Mouse (Mus musculus) heart, embryonic 11.5 days (tissue): Measurements from ENCODE around the gene Slc24a4. TPM values are rescaled to one million over a fixed set of nuclear protein-coding genes. Genes with fewer than 3 reads are reported as not detected.
"Not testable (repeated sequence)": the region's sequence is repeated elsewhere in the genome, so short reads cannot be mapped to it uniquely, and the experiment has no call there.

ENCODE experiments used
- ATAC-seq: fragments of 200-750 bp; cut with Nextera tagmentation; replicated peaks from 2 replicates; pipeline ENCODE4 v1.8.0; 2017; ENCODE audit warnings: moderate library complexity; ENCODE audit not compliant: insufficient number of reproducible peaks, low FRiP score, low TSS enrichment
- H3K27ac ChIP-seq: fragments of 300-500 bp; sonication (generic); 2 replicates; pipeline ENCODE4 v1.5.1; 2014; ENCODE audit warnings: mild to moderate bottlenecking, low read depth, low read length
- H3K27me3 ChIP-seq: fragments of 300-500 bp; sonication (generic); 2 replicates; pipeline ENCODE4 v1.6.1; 2014; ENCODE audit warnings: mild to moderate bottlenecking, low read length, mixed read lengths; ENCODE audit not compliant: control insufficient read depth, insufficient read depth
- H3K36me3 ChIP-seq: fragments of 300-500 bp; sonication (generic); 2 replicates; pipeline ENCODE4 v1.6.1; 2014; ENCODE audit warnings: mild to moderate bottlenecking, low read length, moderate library complexity, mixed read lengths; ENCODE audit not compliant: control insufficient read depth, insufficient read depth
- H3K4me1 ChIP-seq: fragments of 300-500 bp; sonication (generic); 2 replicates; pipeline ENCODE4 v1.6.1; 2014; ENCODE audit warnings: low read length; ENCODE audit not compliant: control insufficient read depth, insufficient read depth
- H3K4me2 ChIP-seq: fragments of 300-500 bp; sonication (generic); 2 replicates; pipeline ENCODE4 v1.6.1; 2014; ENCODE audit warnings: mild to moderate bottlenecking, moderate library complexity
- H3K4me3 ChIP-seq: fragments of 300-500 bp; sonication (generic); 2 replicates; pipeline ENCODE4 v1.5.1; 2014; ENCODE audit warnings: low read depth, low read length
- H3K9ac ChIP-seq: fragments of 300-500 bp; sonication (generic); 2 replicates; pipeline ENCODE4 v1.6.1; 2014; ENCODE audit warnings: mild to moderate bottlenecking, low read depth, low read length, moderate library complexity
- H3K9me3 ChIP-seq: fragments of 300-500 bp; sonication (generic); replicated peaks from 2 replicates; pipeline ENCODE4 v1.6.1; 2016; ENCODE audit warnings: low read length; ENCODE audit not compliant: control insufficient read depth
- WGBS: fragments of 180-500 bp; shearing (Covaris S2); extraction: QIAGEN DNeasy Blood & Tissue Kit; methylation state at CpG from one replicate; pipeline ENCODE4 v1.1.7; 2014; ENCODE audit not compliant: insufficient replicate concordance; 5-methylcytosine and 5-hydroxymethylcytosine counted together
- polyA plus RNA-seq: library from polyadenylated mRNA; unstranded; fragments of >200 nt; fragmentation: Nextera tagmentation; extraction: Ambion mirVana; gene quantifications from 2 replicates; pipeline ENCODE4 v1.2.1, GENCODE M21; 2014

The Slc24a4 gene
- polyA plus RNA-seq, 1 experiment from 2014 or later: 1.8 TPM

DNA sequence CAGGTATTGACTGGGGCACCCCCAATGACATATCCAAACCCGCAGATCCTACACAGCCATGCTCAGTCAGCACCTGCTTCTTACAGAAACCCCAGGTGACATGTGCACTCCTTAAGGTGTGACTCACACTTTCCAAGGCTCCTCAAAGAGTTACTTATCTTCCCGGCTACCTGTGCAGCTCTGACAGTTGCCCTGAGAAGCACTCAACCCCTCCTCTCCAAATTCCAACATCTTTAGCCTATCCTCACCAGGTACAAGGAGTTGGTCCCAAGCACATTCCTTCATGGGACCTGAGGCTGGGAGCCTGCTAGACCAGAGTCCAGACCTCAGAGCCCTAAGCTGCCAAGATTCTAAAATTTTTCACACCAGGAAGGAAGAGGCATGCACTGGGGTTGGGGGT lies 134.3 kb downstream of the Slc24a4 start:
- Histone ChIP-seq H3K4me3 (no peak overlapping the region), H3K27ac (no peak overlapping the region), H3K27me3 (no peaks in the 10 kb centered on the region), H3K9ac (no peak overlapping the region), H3K36me3 (no peaks in the 10 kb centered on the region), H3K9me3 (no peaks in the 10 kb centered on the region), H3K4me2 (no peak overlapping the region), H3K4me1 (peaks cover 11% of the 10 kb centered on the region)
- WGBS: 80% methylated on average over 2 of the region's 2 CpGs
- no peak for ATAC-seq

DNA sequence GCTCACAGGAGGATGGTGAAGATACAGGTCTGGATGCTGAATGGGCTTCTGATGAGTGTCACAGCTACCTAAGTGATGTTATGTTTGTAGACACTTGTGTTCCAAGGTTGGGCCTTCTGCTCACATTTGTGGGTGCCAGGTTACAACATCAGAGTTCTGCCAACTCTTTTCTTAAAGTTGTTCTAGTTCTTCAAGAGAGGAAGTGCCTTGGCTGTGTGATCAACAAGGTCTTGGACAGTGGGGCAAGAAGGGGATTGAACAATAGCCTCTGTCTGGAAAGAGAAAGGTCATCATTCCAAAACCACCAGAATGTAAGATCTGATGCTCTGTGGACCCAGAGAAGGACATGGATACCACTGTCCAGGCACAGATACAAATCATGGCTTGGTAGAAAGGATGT lies 134.7 kb downstream of the Slc24a4 start:
- H3K9ac ChIP-seq: no peak overlapping the region
- H3K9me3 ChIP-seq: no peaks in the 10 kb centered on the region
- H3K4me3 ChIP-seq: no peak overlapping the region
- peaks cover 11% of the 10 kb centered on the region for H3K4me1 ChIP-seq
- H3K36me3 ChIP-seq: no peaks in the 10 kb centered on the region
- H3K27me3 ChIP-seq: no peaks in the 10 kb centered on the region
- no peak overlapping the region for H3K27ac ChIP-seq
- no peak for ATAC-seq
- H3K4me2 ChIP-seq: no peak overlapping the region

DNA sequence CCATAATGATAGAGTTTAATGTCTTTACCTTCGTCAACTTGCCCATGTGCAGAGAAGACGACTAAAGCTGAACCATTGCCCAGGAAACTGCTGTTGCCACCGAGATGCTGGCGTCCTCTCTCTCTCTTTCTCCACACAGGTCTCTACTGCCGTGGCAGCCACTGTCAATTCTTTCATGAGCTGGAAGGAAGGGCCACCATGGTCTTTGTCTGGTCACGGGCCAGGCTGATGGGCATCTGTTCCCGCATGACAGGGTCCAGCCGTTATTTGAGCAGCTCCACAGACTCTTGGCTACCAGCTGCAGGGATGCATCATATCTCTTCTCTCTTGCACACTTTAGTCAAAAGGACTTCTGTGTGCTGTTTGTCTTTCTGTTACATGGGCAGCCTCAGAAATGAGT lies 137.9 kb downstream of the Slc24a4 start:
- Histone ChIP-seq H3K4me2 (no peak overlapping the region), H3K27ac (no peak overlapping the region), H3K27me3 (no peaks in the 10 kb centered on the region), H3K9me3 (no peaks in the 10 kb centered on the region), H3K36me3 (no peaks in the 10 kb centered on the region), H3K4me3 (no peak overlapping the region), H3K4me1 (peaks cover 10% of the 10 kb centered on the region), H3K9ac (no peak overlapping the region)
- 81% methylated on average over 8 of the region's 8 CpGs for WGBS
- ATAC-seq: no peak

DNA sequence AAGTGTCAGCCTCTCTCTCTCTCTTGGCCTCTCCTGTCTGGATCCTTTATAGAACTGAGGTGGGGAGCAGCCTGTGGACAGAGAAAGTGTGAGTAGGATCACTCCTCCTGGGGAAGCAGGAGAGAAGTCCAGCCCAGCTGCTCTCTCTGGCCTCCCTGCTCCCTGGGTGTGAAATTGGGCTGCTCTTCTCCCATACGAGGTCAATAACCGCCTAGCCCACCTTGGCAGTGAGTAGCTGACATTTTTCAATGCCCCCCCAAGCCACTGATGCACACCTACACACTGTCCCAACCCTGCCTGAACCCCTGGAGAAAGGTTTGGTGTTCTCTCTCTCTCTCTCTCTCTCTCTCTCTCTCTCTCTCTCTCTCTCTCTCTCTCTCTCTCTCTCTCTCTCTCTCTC lies 140.6 kb downstream of the Slc24a4 start:
- Histone ChIP-seq H3K4me2 (no peak overlapping the region), H3K4me1 (no peaks in the 10 kb centered on the region), H3K9me3 (no peaks in the 10 kb centered on the region), H3K4me3 (no peak overlapping the region), H3K9ac (no peak overlapping the region), H3K27ac (no peak overlapping the region), H3K36me3 (no peaks in the 10 kb centered on the region), H3K27me3 (no peaks in the 10 kb centered on the region)
- 49% methylated on average over 2 of the region's 2 CpGs for WGBS
- ATAC-seq: no peak

DNA sequence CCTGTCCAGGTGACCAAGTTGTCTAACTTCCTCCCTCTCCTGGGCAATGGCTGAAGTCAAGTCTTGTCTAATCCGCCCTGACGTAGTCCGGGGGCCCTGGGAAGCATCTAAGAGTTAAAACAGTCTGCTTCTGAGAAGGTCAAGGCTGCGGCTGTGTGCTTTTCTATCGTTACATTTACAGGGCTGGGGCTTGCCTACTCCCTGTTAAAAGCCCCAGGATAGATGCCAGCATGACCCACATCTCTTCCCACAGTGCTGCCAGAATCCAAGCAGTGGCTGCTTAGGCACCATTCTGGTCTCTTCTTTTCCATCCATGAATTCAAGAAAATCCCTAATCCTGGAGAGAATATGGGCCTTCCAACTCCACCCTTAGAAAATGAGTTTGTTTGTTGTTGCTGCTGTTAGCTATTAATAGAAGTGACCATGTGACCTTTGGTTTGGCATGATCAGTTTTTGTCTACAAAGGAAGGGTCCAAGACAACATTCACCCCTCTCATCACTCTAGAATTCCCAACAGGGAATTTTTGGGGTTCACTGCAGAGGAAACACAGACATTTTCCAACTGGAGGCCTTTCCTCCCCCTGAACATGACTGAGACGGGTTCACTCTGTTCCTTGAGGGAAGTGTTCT lies 142.4 kb downstream of the Slc24a4 start:
- no peak overlapping the region for H3K4me3 ChIP-seq
- no peak for ATAC-seq
- no peaks in the 10 kb centered on the region for H3K4me1 ChIP-seq
- no peaks in the 10 kb centered on the region for H3K9me3 ChIP-seq
- no peak overlapping the region for H3K9ac ChIP-seq
- 65% methylated on average over 6 of the region's 6 CpGs for WGBS
- no peaks in the 10 kb centered on the region for H3K27me3 ChIP-seq
- H3K4me2 ChIP-seq: no peak overlapping the region
- no peak overlapping the region for H3K27ac ChIP-seq
- no peaks in the 10 kb centered on the region for H3K36me3 ChIP-seq

DNA sequence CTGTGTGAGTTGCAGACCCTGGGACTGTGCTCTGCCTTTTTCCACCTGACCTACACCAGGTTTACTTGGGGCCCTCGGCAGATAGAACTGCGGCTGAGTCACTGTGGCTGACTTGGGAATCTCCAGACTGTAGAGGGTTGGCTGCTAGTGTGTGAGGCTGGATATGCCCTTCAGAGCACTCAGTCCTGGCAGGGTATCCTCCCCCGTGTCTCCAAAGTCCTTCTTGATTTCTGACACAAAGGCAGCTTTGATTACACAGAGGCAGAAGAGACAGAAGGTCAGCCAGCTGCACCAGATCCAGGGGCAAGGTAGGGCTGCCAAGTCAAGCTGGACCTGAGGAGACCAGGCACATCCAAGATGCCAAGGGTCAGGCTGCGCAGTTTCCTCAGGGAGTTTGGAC lies 142.9 kb downstream of the Slc24a4 start:
- Histone ChIP-seq H3K36me3 (no peaks in the 10 kb centered on the region), H3K4me3 (no peak overlapping the region), H3K27me3 (no peaks in the 10 kb centered on the region), H3K4me1 (no peaks in the 10 kb centered on the region), H3K27ac (no peak overlapping the region), H3K9ac (no peak overlapping the region), H3K9me3 (no peaks in the 10 kb centered on the region), H3K4me2 (no peak overlapping the region)
- 58% methylated on average over 4 of the region's 4 CpGs for WGBS
- ATAC-seq: no peak

DNA sequence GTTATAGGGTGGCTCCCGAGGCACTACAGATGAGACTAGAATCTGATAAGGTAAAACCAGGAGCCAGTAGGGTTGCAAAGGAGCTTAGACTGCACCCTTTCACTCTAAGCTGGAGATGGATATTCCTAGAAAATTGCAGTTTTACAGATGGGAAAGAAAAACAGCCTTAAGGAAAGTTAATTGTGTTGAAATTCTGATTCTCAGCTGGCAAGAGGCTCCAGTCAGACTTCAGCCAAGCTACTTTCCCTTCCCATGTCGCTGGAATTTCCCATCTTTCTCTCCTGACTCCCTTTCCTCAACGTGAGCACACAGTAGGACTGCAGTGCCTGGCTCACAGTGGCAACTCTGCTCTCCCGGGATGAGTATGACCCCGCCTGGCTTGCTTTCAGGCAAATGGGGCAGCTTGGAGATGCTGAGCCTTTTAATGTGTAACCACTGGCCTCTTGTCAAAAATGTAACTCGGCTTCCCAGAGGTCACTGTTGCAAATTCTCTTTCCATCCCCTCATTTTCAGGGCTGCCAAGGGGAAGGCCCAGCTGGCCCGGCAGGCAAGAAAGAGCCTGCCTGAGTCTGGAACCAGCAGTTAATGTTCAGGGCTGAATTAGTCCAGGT lies 147.4 kb downstream of the Slc24a4 start:
- 57% methylated on average over 7 of the region's 7 CpGs for WGBS
- H3K27me3 ChIP-seq: no peaks in the 10 kb centered on the region
- no peaks in the 10 kb centered on the region for H3K4me1 ChIP-seq
- no peak for ATAC-seq
- H3K4me3 ChIP-seq: no peak overlapping the region
- 0 out of 2 replicates have a peak, but pooled peaks cover 2% of the 10 kb centered on the region for H3K36me3 ChIP-seq
- no peak overlapping the region for H3K27ac ChIP-seq
- no peak overlapping the region for H3K9ac ChIP-seq
- no peak overlapping the region for H3K4me2 ChIP-seq
- peaks cover 3% of the 10 kb centered on the region; the same call in 1 of the 2 replicates for H3K9me3 ChIP-seq

DNA sequence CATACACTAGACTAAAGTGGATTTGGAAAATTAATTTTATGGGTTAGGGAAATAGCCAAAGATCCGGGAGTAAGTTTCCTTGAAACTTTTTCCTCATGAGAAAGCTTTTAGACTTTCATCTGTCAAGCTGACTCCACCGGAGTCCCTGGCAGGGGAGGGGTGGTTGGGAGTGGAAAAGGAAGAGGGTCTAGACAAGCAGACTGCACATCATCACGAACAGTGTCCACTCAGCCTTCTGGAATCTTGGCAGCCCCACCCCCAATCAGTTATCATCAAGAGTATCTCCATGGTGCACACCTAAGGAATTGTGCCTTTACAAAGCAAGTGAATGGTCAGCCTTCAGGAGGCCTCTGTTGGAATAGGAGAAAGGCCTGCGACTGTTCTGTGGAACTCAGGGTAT lies 151.8 kb downstream of the Slc24a4 start:
- not testable (repeated sequence) for H3K27me3 ChIP-seq, H3K27ac ChIP-seq, H3K4me3 ChIP-seq, H3K36me3 ChIP-seq, H3K9me3 ChIP-seq, H3K4me2 ChIP-seq, H3K9ac ChIP-seq, ATAC-seq
- WGBS: 27% methylated on average over 4 of the region's 4 CpGs
- H3K4me1 ChIP-seq: peaks cover 15% of the 10 kb centered on the region
